Mouse (Mus musculus) cortical plate, adult 2 months (tissue): Measurements from ENCODE around the gene Agpat3.

Experiments
- CTCF ChIP-seq: fragments of 200-500 bp; IDR thresholded peaks from 2 replicates; pipeline ENCODE4 v1.5.1; 2011; ENCODE audit warnings: mild to moderate bottlenecking, control low read depth, low read length; ENCODE audit not compliant: insufficient read depth; ENCODE audit errors: extremely low read depth
- POLR2A ChIP-seq: fragments of 200-500 bp; IDR thresholded peaks from 2 replicates; pipeline ENCODE4 v1.6.1; 2011; ENCODE audit warnings: mild to moderate bottlenecking, low read length, control low read depth; ENCODE audit not compliant: insufficient read depth; ENCODE audit errors: extremely low read depth

- TF ChIP-seq CTCF (no peak), POLR2A (no peak)
Measured at GRCm38 (mm10) chr10:78300061-78300460, 52.2 kb downstream of the Agpat3 start.
